Mouse (Mus musculus): ENCODE measurements around the gene 1700016K19Rik.

GRCm38 (mm10) chr11:75973988-75974387, 25.7 kb upstream of the 1700016K19Rik start:
- TF ChIP-seq HCFC1 (IDR thresholded peaks at IDR 0.05; ENCODE audit: borderline replicate concordance, insufficient read depth, low read length) (no peak), ZC3H11A (IDR thresholded peaks at IDR 0.05; ENCODE audit: borderline replicate concordance, low read depth, low read length) (no peak), CHD2 (IDR thresholded peaks at IDR 0.05; ENCODE audit: low read depth, low read length) (no peak), ZNF384 (IDR thresholded peaks at IDR 0.05; ENCODE audit: low read depth, low read length) (no peak)
